Mouse (Mus musculus) embryonic facial prominence, embryonic 14.5 days (tissue): ENCODE data around the gene Ift27. TPM values are rescaled to one million over a fixed set of nuclear protein-coding genes. Genes with fewer than 3 reads are reported as not detected.

Experiments
- polyA plus RNA-seq: library from polyadenylated mRNA; unstranded; fragments of >200 nt; fragmentation: Nextera tagmentation; extraction: Ambion mirVana; gene quantifications from 2 replicates; pipeline ENCODE4 v1.2.1, GENCODE M21; 2014

Ift27 gene
- polyA plus RNA-seq, 1 experiment from 2014 or later = 84.7 TPM

Other genes with a start within 250 kb of the Ift27 start
- gene Txn2, start 245.1 kb downstream of the Ift27 start, polyA plus RNA-seq = 234 and 271 TPM in 2 replicates
- 4.5 and 5.3 TPM in 2 replicates for gene Foxred2, start 217.4 kb downstream of the Ift27 start, polyA plus RNA-seq
- 155 and 194 TPM in 2 replicates for gene Eif3d, start 203.3 kb downstream of the Ift27 start, polyA plus RNA-seq
- 0.13 and 0.14 TPM in 2 replicates for gene Cacng2, start 54.1 kb downstream of the Ift27 start, polyA plus RNA-seq
- 2.5 and 3.4 TPM in 2 replicates for gene Pvalb, start 32.3 kb upstream of the Ift27 start, polyA plus RNA-seq
- gene Ncf4, start 70.7 kb upstream of the Ift27 start, polyA plus RNA-seq = 5.2 and 7.0 TPM in 2 replicates
- 0.71 and 1.3 TPM in 2 replicates for gene Csf2rb2, start 131.6 kb upstream of the Ift27 start, polyA plus RNA-seq
- 4.2 and 4.6 TPM in 2 replicates for gene Csf2rb, start 151.6 kb upstream of the Ift27 start, polyA plus RNA-seq
- gene Tex33, start 221.8 kb upstream of the Ift27 start, polyA plus RNA-seq = not detected in 2 replicates
- gene Tst, start 231.8 kb upstream of the Ift27 start, polyA plus RNA-seq = 35.0 and 39.1 TPM in 2 replicates
- 3.0 and 3.5 TPM in 2 replicates for gene Mpst, start 232.3 kb upstream of the Ift27 start, polyA plus RNA-seq